Mouse (Mus musculus): ENCODE results near the gene Hist1h3e.

GRCm38 (mm10) chr13:23572218-23573033 lies 10.3 kb upstream of the Hist1h3e start:
- TF ChIP-seq CTCF (conservative IDR thresholded peaks at IDR 0.05; ENCODE audit: insufficient read depth, insufficient read length, low read depth, low read length) (no peak), POLR2A (IDR thresholded peaks at IDR 0.05; ENCODE audit: low read depth, low read length) (no peak)

Data from kidney, adult 2 months (tissue).